Mouse (Mus musculus) kidney, adult 2 months (tissue): ENCODE measurements around the gene Gm13693.
"Not testable (repeated sequence)": the region's sequence is repeated elsewhere in the genome, so short reads cannot be mapped to it uniquely, and the experiment has no call there.

Experiments used
- CTCF ChIP-seq: fragments of 200-500 bp; conservative IDR thresholded peaks from 2 replicates; pipeline ENCODE4 v1.5.1; 2011; ENCODE audit warnings: low read depth, mild to moderate bottlenecking, control low read depth, low read length, moderate library complexity, mixed read lengths; ENCODE audit not compliant: insufficient read depth, insufficient read length
- POLR2A ChIP-seq: fragments of 200-500 bp; IDR thresholded peaks from one replicate; pipeline ENCODE4 v1.6.1; 2011; ENCODE audit warnings: low read depth, low read length, control low read depth

GRCm38 (mm10) chr2:83955393-83955792 lies 5.9 kb upstream of the Gm13693 start, which contains the start of gene Gm13698:
- TF ChIP-seq POLR2A, CTCF: not testable (repeated sequence)
